Mouse (Mus musculus): ENCODE measurements at regions not wholly inside any gene's neighbourhood (a gene's known extent, or its start where the extent isn't known, plus 50 kb on each side); places are given as distances from the start of the nearest gene placed in this dataset.

DNA sequence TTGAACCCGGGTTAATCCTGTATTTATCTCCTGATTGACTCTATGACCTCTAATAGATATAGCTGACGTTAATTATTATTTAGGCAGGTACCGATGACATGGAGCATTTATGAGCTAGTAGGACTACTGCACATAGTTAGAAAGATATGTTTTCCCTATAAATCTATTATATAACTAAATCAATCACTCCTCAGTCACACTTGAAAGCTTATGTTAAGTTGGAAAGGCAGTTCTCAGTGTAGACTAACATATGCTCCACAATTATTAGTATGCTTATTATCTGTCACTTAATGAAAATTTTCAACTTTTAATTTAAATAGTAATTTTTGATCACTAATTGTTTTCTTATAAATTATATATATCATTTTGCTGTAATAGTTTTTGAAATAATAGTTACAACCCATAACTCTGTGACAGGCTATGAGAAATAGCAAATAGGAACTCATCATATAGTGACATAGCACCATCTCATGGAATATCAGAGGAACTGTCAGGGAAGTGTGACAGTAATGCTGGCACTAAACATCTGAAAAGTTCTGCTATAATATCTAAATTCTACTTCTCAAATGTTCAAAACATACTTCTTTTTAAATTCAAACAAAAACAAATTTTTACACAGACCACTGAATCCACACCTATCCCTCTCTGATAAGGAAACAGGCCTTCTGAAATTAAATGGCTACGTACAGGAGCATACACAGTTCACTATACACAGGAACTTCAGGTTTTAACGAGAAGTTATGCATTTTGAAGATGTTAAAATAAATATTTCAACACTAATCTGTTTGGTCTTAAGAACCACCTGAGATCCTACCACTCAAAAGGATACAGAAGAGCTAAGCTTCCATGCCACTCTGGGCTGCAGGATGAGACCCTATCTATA lies 75.3 kb upstream of the Map2 start:
- H3K4me3 ChIP-seq = no peak overlapping the region
- no peak overlapping the region for H3K4me2 ChIP-seq (replicated peaks)
- peak; percentile 84; the same call in 1 of the 2 replicates for ATAC-seq (ENCODE audit: low FRiP score, low read depth)
- H3K9ac ChIP-seq = no peak overlapping the region
- WGBS = 79% methylated on average over 5 of the region's 5 CpGs
- H3K36me3 ChIP-seq = no peaks in the 10 kb centered on the region
- H3K27me3 ChIP-seq (replicated peaks) = no peaks in the 10 kb centered on the region
- no peaks in the 10 kb centered on the region for H3K9me3 ChIP-seq
- no peaks in the 10 kb centered on the region for H3K4me1 ChIP-seq
- no peak overlapping the region for H3K27ac ChIP-seq

GRCm38 (mm10) chr1:66101419-66101818 lies 73.7 kb upstream of the Map2 start:
- Histone ChIP-seq H3K4me1 (no peaks in the 10 kb centered on the region), H3K27ac (no peak overlapping the region), H3K4me2 (replicated peaks) (no peak overlapping the region), H3K9me3 (no peaks in the 10 kb centered on the region), H3K36me3 (no peaks in the 10 kb centered on the region), H3K9ac (no peak overlapping the region), H3K27me3 (replicated peaks) (no peaks in the 10 kb centered on the region), H3K4me3 (no peak overlapping the region)
- 40% methylated on average over 2 of the region's 2 CpGs for WGBS
- no peak for ATAC-seq (ENCODE audit: low FRiP score, low read depth)

DNA sequence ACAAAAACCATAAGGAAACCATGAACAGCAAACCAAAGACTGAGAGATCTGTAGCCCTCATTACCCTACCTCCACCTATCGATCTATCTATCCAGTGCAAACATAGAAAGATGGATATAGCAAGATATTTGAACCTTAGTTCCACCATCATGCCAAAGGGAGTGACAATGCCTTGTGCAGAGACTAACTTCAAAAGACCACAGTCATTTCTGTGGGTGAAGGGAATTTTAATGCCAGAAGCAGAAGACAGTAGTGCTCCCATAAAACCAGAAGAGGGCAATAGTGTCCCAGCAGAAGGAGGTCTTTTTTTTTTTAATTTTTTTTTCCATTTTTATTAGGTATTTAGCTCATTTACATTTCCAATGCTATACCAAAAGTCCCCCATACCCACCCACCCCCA lies 70.6 kb upstream of the Map2 start:
- H3K36me3 ChIP-seq = no peaks in the 10 kb centered on the region
- H3K4me3 ChIP-seq = no peak overlapping the region
- no peak overlapping the region for H3K9ac ChIP-seq
- no peaks in the 10 kb centered on the region for H3K9me3 ChIP-seq
- ATAC-seq (ENCODE audit: low FRiP score, low read depth) = no peak
- 42% methylated on average over 1 of the region's 1 CpGs for WGBS
- no peak overlapping the region for H3K4me2 ChIP-seq (replicated peaks)
- no peaks in the 10 kb centered on the region for H3K4me1 ChIP-seq
- no peaks in the 10 kb centered on the region for H3K27me3 ChIP-seq (replicated peaks)
- H3K27ac ChIP-seq = no peak overlapping the region

DNA sequence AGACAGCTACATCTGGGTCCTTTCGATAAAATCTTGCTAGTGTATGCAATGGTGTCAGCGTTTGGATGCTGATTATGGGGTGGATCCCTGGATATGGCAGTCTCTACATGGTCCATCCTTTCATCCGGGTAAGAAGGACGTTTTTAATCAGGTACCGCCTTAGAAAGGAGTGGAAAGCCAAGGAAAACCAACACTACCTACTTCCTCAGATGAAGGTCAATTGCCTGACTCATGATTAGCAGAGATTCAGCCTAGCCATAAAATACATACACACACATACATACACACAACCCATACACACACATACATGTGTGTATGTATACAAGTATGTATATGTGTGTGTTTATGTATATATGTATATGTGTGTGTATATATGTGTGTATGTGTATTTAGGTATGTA lies 69.9 kb upstream of the Map2 start:
- Histone ChIP-seq H3K9me3 (no peaks in the 10 kb centered on the region), H3K27me3 (replicated peaks) (no peaks in the 10 kb centered on the region), H3K4me1 (no peaks in the 10 kb centered on the region), H3K36me3 (no peaks in the 10 kb centered on the region), H3K9ac (no peak overlapping the region), H3K4me2 (replicated peaks) (no peak overlapping the region), H3K27ac (no peak overlapping the region), H3K4me3 (no peak overlapping the region)
- 83% methylated on average over 5 of the region's 5 CpGs for WGBS
- ATAC-seq (ENCODE audit: low FRiP score, low read depth) = no peak

DNA sequence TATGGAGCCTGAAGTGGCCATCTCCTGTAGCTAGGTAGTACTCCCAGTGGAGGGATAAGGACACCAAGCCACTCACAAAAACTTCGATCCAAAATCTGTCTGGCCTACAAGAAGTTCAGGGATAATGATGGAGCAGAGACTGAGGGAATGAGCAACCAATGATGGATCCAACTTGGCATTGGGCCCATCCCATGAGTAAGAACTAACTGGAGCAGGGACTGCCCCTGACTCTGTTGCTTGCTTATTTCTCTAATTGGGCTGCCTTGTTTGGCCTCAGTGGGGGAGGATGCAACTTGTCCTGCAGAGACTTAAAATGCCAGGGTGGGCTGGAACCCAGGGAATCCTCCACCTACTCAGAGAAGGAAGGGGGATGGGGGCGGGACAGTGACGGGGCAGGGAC lies 67.0 kb upstream of the Map2 start:
- 93% methylated on average over 3 of the region's 3 CpGs for WGBS
- ATAC-seq (ENCODE audit: low FRiP score, low read depth) = no peak
- no peaks in the 10 kb centered on the region for H3K4me1 ChIP-seq

GRCm38 (mm10) chr1:66113916-66114315 lies 61.2 kb upstream of the Map2 start:
- Histone ChIP-seq H3K27me3 (replicated peaks) (no peaks in the 10 kb centered on the region), H3K4me2 (replicated peaks) (no peak overlapping the region), H3K27ac (no peak overlapping the region), H3K4me3 (no peak overlapping the region), H3K4me1 (no peaks in the 10 kb centered on the region), H3K9me3 (peaks cover 5% of the 10 kb centered on the region; the same call in 1 of the 2 replicates), H3K36me3 (no peaks in the 10 kb centered on the region), H3K9ac (no peak overlapping the region)
- 81% methylated on average over 1 of the region's 1 CpGs for WGBS
- no peak for ATAC-seq (ENCODE audit: low FRiP score, low read depth)

More for the DNA sequence above, 67.0 kb upstream of the Map2 start:
- Histone ChIP-seq H3K4me2 (replicated peaks) (no peak overlapping the region), H3K9me3 (no peaks in the 10 kb centered on the region), H3K27me3 (replicated peaks) (no peaks in the 10 kb centered on the region), H3K27ac (no peak overlapping the region), H3K4me3 (no peak overlapping the region), H3K9ac (no peak overlapping the region), H3K36me3 (no peaks in the 10 kb centered on the region)

DNA sequence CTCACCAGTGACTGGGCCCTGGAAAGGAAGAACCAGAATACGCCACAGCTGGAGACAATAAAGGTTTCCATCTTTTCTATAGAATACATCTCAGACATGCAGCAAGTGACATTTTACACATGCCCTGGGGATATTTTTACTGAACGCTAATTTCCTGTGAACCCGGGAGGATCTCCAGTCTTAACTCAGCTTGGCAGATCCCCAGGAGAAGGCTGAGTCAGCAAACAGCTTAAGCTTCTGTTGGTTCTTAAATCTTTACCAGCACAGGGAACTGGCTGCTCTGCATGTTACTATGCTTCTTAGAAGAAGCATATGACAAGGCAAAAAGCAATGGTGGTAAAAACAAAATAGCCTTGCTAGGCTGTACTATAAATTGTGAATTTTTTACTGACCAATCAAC lies 59.7 kb upstream of the Map2 start:
- Histone ChIP-seq H3K4me3 (no peak overlapping the region), H3K27ac (no peak overlapping the region), H3K9me3 (peaks cover 5% of the 10 kb centered on the region; the same call in 1 of the 2 replicates), H3K36me3 (no peaks in the 10 kb centered on the region), H3K4me1 (no peaks in the 10 kb centered on the region), H3K4me2 (replicated peaks) (no peak overlapping the region), H3K27me3 (replicated peaks) (no peaks in the 10 kb centered on the region), H3K9ac (no peak overlapping the region)
- no peak for ATAC-seq (ENCODE audit: low FRiP score, low read depth)
- WGBS = 57% methylated on average over 3 of the region's 3 CpGs
